Mouse (Mus musculus) MEL (cell line): ENCODE results near the gene Synpo2. TPM values are rescaled to one million over a fixed set of nuclear protein-coding genes. Genes with fewer than 3 reads are reported as not detected.

Experiments
- DNase-seq: peaks from one replicate; pipeline ENCODE4 v3.0.0; 2011; ENCODE audit warnings: low read depth, low spot score
- H3K27ac ChIP-seq: 2 replicates; pipeline ENCODE4 v1.5.1; 2012; ENCODE audit warnings: low read depth, mild to moderate bottlenecking, control low read depth, low read length, moderate library complexity; ENCODE audit not compliant: control insufficient read depth
- H3K27me3 ChIP-seq, 2 experiments: fragments of 150-350 bp in 1 of 2; sonication (generic) in 1 of 2; 2 replicates each; pipeline ENCODE4 v1.6.1; 2012; ENCODE audit warnings: low read length in 2 of 2, mild to moderate bottlenecking in 2 of 2, improper control_type of control experiment in 1 of 2, moderate library complexity in 1 of 2; ENCODE audit not compliant: insufficient read depth in 2 of 2, control insufficient read depth in 1 of 2
- H3K36me3 ChIP-seq, 2 experiments: 2 replicates each; pipeline ENCODE4 v1.6.1; 2012 to 2014; ENCODE audit warnings: low read length in 2 of 2, improper control_type of control experiment in 1 of 2, inconsistent platforms in 1 of 2, mild to moderate bottlenecking in 1 of 2; ENCODE audit not compliant: insufficient read depth in 2 of 2, control insufficient read depth in 1 of 2
- H3K4me1 ChIP-seq, 2 experiments: fragments of 150-350 bp in 1 of 2; sonication (generic) in 1 of 2; 2 replicates each; pipeline ENCODE4 v1.6.1; 2012; ENCODE audit warnings: low read length in 2 of 2, improper control_type of control experiment in 1 of 2, mild to moderate bottlenecking in 1 of 2; ENCODE audit not compliant: insufficient read depth in 2 of 2, control insufficient read depth in 1 of 2
- H3K4me3 ChIP-seq, 2 experiments: fragments of 150-350 bp in 1 of 2; sonication (generic) in 1 of 2; 2 replicates each; pipeline ENCODE4 v1.5.1; 2012; ENCODE audit warnings: low read depth in 2 of 2, low read length in 2 of 2, mild to moderate bottlenecking in 2 of 2, moderate library complexity in 2 of 2, control low read depth in 1 of 2, improper control_type of control experiment in 1 of 2; ENCODE audit not compliant: control insufficient read depth in 1 of 2, insufficient read depth in 1 of 2
- H3K79me2 ChIP-seq: 2 replicates; pipeline ENCODE4 v1.6.1; 2012; ENCODE audit warnings: mild to moderate bottlenecking, low read length, moderate library complexity; ENCODE audit not compliant: control insufficient read depth, poor library complexity, insufficient read depth
- H3K9ac ChIP-seq: 2 replicates; pipeline ENCODE4 v1.6.1; 2012; ENCODE audit warnings: low read depth, mild to moderate bottlenecking, control low read depth, low read length, moderate library complexity; ENCODE audit not compliant: control insufficient read depth, poor library complexity, severe bottlenecking
- H3K9me3 ChIP-seq: fragments of 150-350 bp; sonication (generic); replicated peaks from 2 replicates; pipeline ENCODE4 v1.6.1; 2012; ENCODE audit warnings: mild to moderate bottlenecking, low read length, improper control_type of control experiment, moderate library complexity; ENCODE audit not compliant: insufficient read depth
- BHLHE40 ChIP-seq: IDR thresholded peaks from 2 replicates; pipeline ENCODE4 v1.6.1; 2012; ENCODE audit warnings: low read depth, mild to moderate bottlenecking, inconsistent platforms, low read length, improper control_type of control experiment, borderline replicate concordance
- CHD1 ChIP-seq: IDR thresholded peaks from 2 replicates; pipeline ENCODE4 v1.6.1; 2012; ENCODE audit warnings: low read depth, mild to moderate bottlenecking, inconsistent platforms, low read length, improper control_type of control experiment
- CHD2 ChIP-seq: IDR thresholded peaks from 2 replicates; pipeline ENCODE4 v1.6.1; 2011; ENCODE audit warnings: low read length, improper control_type of control experiment
- E2F4 ChIP-seq: IDR thresholded peaks from 2 replicates; pipeline ENCODE4 v1.6.1; 2011; ENCODE audit warnings: low read depth, low read length, improper control_type of control experiment, borderline replicate concordance
- ETS1 ChIP-seq: IDR thresholded peaks from 2 replicates; pipeline ENCODE4 v1.6.1; 2012; ENCODE audit warnings: low read depth, mild to moderate bottlenecking, inconsistent platforms, low read length, improper control_type of control experiment, moderate library complexity
- JUND ChIP-seq: IDR thresholded peaks from 2 replicates; pipeline ENCODE4 v1.6.1; 2011; ENCODE audit warnings: low read depth, mild to moderate bottlenecking, improper control_type of control experiment, low read length
- KAT2A ChIP-seq: conservative IDR thresholded peaks from 2 replicates; pipeline ENCODE4 v1.6.1; 2012; ENCODE audit warnings: low read depth, low read length, improper control_type of control experiment, inconsistent platforms
- MAFK ChIP-seq: IDR thresholded peaks from 2 replicates; pipeline ENCODE4 v1.6.1; 2011; ENCODE audit warnings: low read depth, mild to moderate bottlenecking, low read length, improper control_type of control experiment, borderline replicate concordance
- MAX ChIP-seq: IDR thresholded peaks from 2 replicates; pipeline ENCODE4 v1.6.1; 2011; ENCODE audit warnings: low read length, improper control_type of control experiment
- MEF2A ChIP-seq: IDR thresholded peaks from 2 replicates; pipeline ENCODE4 v1.6.1; 2014; ENCODE audit warnings: low read depth, mild to moderate bottlenecking, inconsistent platforms, low read length, improper control_type of control experiment; ENCODE audit not compliant: poor library complexity, insufficient replicate concordance, severe bottlenecking; ENCODE audit errors: extremely low read depth
- MYB ChIP-seq: IDR thresholded peaks from 2 replicates; pipeline ENCODE4 v1.6.1; 2011; ENCODE audit warnings: mild to moderate bottlenecking, low read depth, low read length, improper control_type of control experiment
- NELFE ChIP-seq: IDR thresholded peaks from 2 replicates; pipeline ENCODE4 v1.6.1; 2011; ENCODE audit warnings: low read depth, low read length, improper control_type of control experiment
- POLR2A ChIP-seq, 2 experiments: IDR thresholded peaks; 2 replicates each; pipeline ENCODE4 v1.6.1; 2011 to 2012; ENCODE audit warnings: low read length in 2 of 2, mild to moderate bottlenecking in 2 of 2, control low read depth in 1 of 2, improper control_type of control experiment in 1 of 2, low read depth in 1 of 2, moderate library complexity in 1 of 2; ENCODE audit not compliant: control insufficient read depth in 1 of 2, insufficient read depth in 1 of 2, poor library complexity in 1 of 2
- POLR2AphosphoS5 ChIP-seq: IDR thresholded peaks from 2 replicates; pipeline ENCODE4 v1.6.1; 2012; ENCODE audit warnings: low read depth, borderline replicate concordance, mild to moderate bottlenecking, inconsistent platforms, low read length, moderate library complexity, mixed read lengths
- RAD21 ChIP-seq: IDR thresholded peaks from 2 replicates; pipeline ENCODE4 v1.6.1; 2011; ENCODE audit warnings: mild to moderate bottlenecking, low read depth, low read length, improper control_type of control experiment
- RCOR1 ChIP-seq: IDR thresholded peaks from 2 replicates; pipeline ENCODE4 v1.6.1; 2012; ENCODE audit warnings: low read depth, mild to moderate bottlenecking, inconsistent platforms, low read length, improper control_type of control experiment
- SIN3A ChIP-seq: IDR thresholded peaks from 2 replicates; pipeline ENCODE4 v1.6.1; 2012; ENCODE audit warnings: low read length, improper control_type of control experiment, inconsistent platforms
- TAL1 ChIP-seq: IDR thresholded peaks from 2 replicates; pipeline ENCODE4 v1.6.1; 2012; ENCODE audit warnings: mild to moderate bottlenecking, inconsistent platforms, low read length, moderate library complexity, mixed read lengths
- UBTF ChIP-seq: IDR thresholded peaks from 2 replicates; pipeline ENCODE4 v1.6.1; 2012; ENCODE audit warnings: low read depth, mild to moderate bottlenecking, inconsistent platforms, low read length, improper control_type of control experiment, moderate library complexity, borderline replicate concordance; ENCODE audit not compliant: insufficient read depth
- USF2 ChIP-seq, 2 experiments: IDR thresholded peaks; 2 replicates each; pipeline ENCODE4 v1.6.1; 2011 to 2012; ENCODE audit warnings: improper control_type of control experiment in 2 of 2, low read length in 2 of 2, borderline replicate concordance in 1 of 2, inconsistent platforms in 1 of 2, low read depth in 1 of 2, mild to moderate bottlenecking in 1 of 2; ENCODE audit not compliant: insufficient read depth in 1 of 2
- ZC3H11A ChIP-seq: IDR thresholded peaks from 2 replicates; pipeline ENCODE4 v1.6.1; 2012; ENCODE audit warnings: low read depth, mild to moderate bottlenecking, inconsistent platforms, low read length, improper control_type of control experiment
- ZKSCAN1 ChIP-seq: IDR thresholded peaks from 2 replicates; pipeline ENCODE4 v1.6.1; 2012; ENCODE audit warnings: low read depth, mild to moderate bottlenecking, inconsistent platforms, low read length, improper control_type of control experiment, moderate library complexity
- ZMIZ1 ChIP-seq: IDR thresholded peaks from 2 replicates; pipeline ENCODE4 v1.6.1; 2012; ENCODE audit warnings: low read depth, mild to moderate bottlenecking, inconsistent platforms, low read length, improper control_type of control experiment, moderate library complexity
- ZNF384 ChIP-seq: IDR thresholded peaks from 2 replicates; pipeline ENCODE4 v1.6.1; 2012; ENCODE audit warnings: low read depth, mild to moderate bottlenecking, inconsistent platforms, low read length, improper control_type of control experiment
- polyA plus RNA-seq, 2 experiments: library from polyadenylated mRNA; stranded (reverse) in 1 of 2; unstranded in 1 of 2; fragments of >175 nt in 1 of 2; fragments of >200 nt in 1 of 2; gene quantifications; 2 replicates each; pipeline versions ENCODE4 v1.2.1 to v1.2.4; 2012; ENCODE audit warnings: low replicate concordance in 2 of 2, low read depth in 1 of 2; ENCODE audit not compliant: insufficient read length in 2 of 2, insufficient read depth in 1 of 2, missing spikeins in 1 of 2
- total RNA-seq: library from RNA; depleted of rRNA; stranded (reverse); fragments of 300-350 nt; gene quantifications from 2 replicates; pipeline ENCODE4 v1.2.3, GENCODE M21; 2012

Synpo2 gene
- total and polyA plus RNA-seq, 3 experiments: 0.04 TPM; not detected in 2

- TF ChIP-seq RAD21 (no peak), ZMIZ1 (no peak), BHLHE40 (no peak), UBTF (no peak), MYB (no peak), CHD2 (no peak), POLR2A (IDR thresholded peaks at IDR 0.05; ENCODE audit: control insufficient read depth in 1 of 2, insufficient read depth in 1 of 2, low read depth in 1 of 2, low read length in 2 of 2, poor library complexity in 1 of 2) (no peak), NELFE (no peak), CHD1 (no peak), RCOR1 (no peak), ZNF384 (no peak), USF2 (IDR thresholded peaks at IDR 0.05; ENCODE audit: borderline replicate concordance in 1 of 2, insufficient read depth in 1 of 2, low read depth in 1 of 2, low read length in 2 of 2) (no peak), KAT2A (no peak), JUND (no peak), MEF2A (no peak), POLR2AphosphoS5 (no peak), ZC3H11A (no peak), E2F4 (no peak), ZKSCAN1 (no peak)
- TF ChIP-seq, all 39 proteins: peak for 0
- no peak for DNase-seq
- H3K27me3 ChIP-seq: no peaks in the 10 kb centered on the region; a peak in 1 of 4 replicates
- no peak overlapping the region for H3K27ac ChIP-seq
- H3K4me3 ChIP-seq: no peak overlapping the region
- H3K9me3 ChIP-seq: no peaks in the 10 kb centered on the region
- no peak overlapping the region for H3K9ac ChIP-seq
- no peaks in the 10 kb centered on the region for H3K4me1 ChIP-seq
- H3K36me3 ChIP-seq: no peaks in the 10 kb centered on the region
- H3K79me2 ChIP-seq: no peaks in the 10 kb centered on the region
Measured at GRCm38 (mm10) chr3:123237039-123237438, 1.1 kb upstream of the Synpo2 start.

GRCm38 (mm10) chr3:123235495-123235894, 454 bp downstream of the Synpo2 start:
- Histone ChIP-seq H3K4me1 (no peaks in the 10 kb centered on the region), H3K9me3 (no peaks in the 10 kb centered on the region), H3K36me3 (no peaks in the 10 kb centered on the region), H3K79me2 (no peaks in the 10 kb centered on the region), H3K27me3 (no peaks in the 10 kb centered on the region; a peak in 1 of 4 replicates), H3K4me3 (no peak overlapping the region), H3K9ac (no peak overlapping the region), H3K27ac (no peak overlapping the region)
- TF ChIP-seq MAFK (no peak), MAX (no peak), RAD21 (no peak), ETS1 (no peak), TAL1 (no peak), SIN3A (no peak)
- no peak for DNase-seq
